Mouse (Mus musculus) midbrain, embryonic 12.5 days (tissue): Measurements from ENCODE around the gene Zfp212. TPM values are rescaled to one million over a fixed set of nuclear protein-coding genes. Genes with fewer than 3 reads are reported as not detected.
A peak's percentile ranks its signal among the peaks of the same experiment; 100 is the strongest.
"Not testable (repeated sequence)": the region's sequence is repeated elsewhere in the genome, so short reads cannot be mapped to it uniquely, and the experiment has no call there.

Experiments used
- ATAC-seq: fragments of 200-750 bp; cut with Nextera tagmentation; 2 replicates; pipeline ENCODE4 v1.8.0; 2017; ENCODE audit warnings: low read depth, moderate TSS enrichment, moderate library complexity; ENCODE audit not compliant: low FRiP score
- H3K27ac ChIP-seq: fragments of 300-500 bp; sonication (generic); replicated peaks from 2 replicates; pipeline ENCODE4 v1.5.1; 2016; ENCODE audit warnings: mild to moderate bottlenecking
- H3K27me3 ChIP-seq: fragments of 300-500 bp; sonication (generic); 2 replicates; pipeline ENCODE4 v1.6.1; 2016; ENCODE audit warnings: mild to moderate bottlenecking
- H3K36me3 ChIP-seq: fragments of 300-500 bp; sonication (generic); 2 replicates; pipeline ENCODE4 v1.6.1; 2016
- H3K4me1 ChIP-seq: fragments of 300-500 bp; sonication (generic); 2 replicates; pipeline ENCODE4 v1.6.1; 2016
- H3K4me2 ChIP-seq: fragments of 300-500 bp; sonication (generic); replicated peaks from 2 replicates; pipeline ENCODE4 v1.6.1; 2016; ENCODE audit warnings: mild to moderate bottlenecking, moderate library complexity
- H3K4me3 ChIP-seq: fragments of 300-500 bp; sonication (generic); 2 replicates; pipeline ENCODE4 v1.5.1; 2016; ENCODE audit warnings: mild to moderate bottlenecking
- H3K9ac ChIP-seq: fragments of 300-500 bp; sonication (generic); replicated peaks from 2 replicates; pipeline ENCODE4 v1.6.1; 2016; ENCODE audit warnings: mild to moderate bottlenecking, moderate library complexity
- H3K9me3 ChIP-seq: fragments of 300-500 bp; sonication (generic); 2 replicates; pipeline ENCODE4 v1.6.1; 2016; ENCODE audit warnings: mild to moderate bottlenecking
- WGBS: fragments of 180-500 bp; shearing (Covaris S2); methylation state at CpG from one replicate; pipeline ENCODE4 v1.1.7; 2016; 5-methylcytosine and 5-hydroxymethylcytosine counted together
- polyA plus RNA-seq: library from polyadenylated mRNA; unstranded; fragments of >200 nt; fragmentation: Nextera tagmentation; extraction: Ambion mirVana; gene quantifications from 2 replicates; pipeline ENCODE4 v1.2.1, GENCODE M21; 2016

Zfp212 gene
- polyA plus RNA-seq, 1 experiment from 2014 or later = 21.2 TPM

- ATAC-seq = no peak
- Histone ChIP-seq H3K9me3 (no peaks in the 10 kb centered on the region), H3K9ac (no peak overlapping the region), H3K4me3 (peak overlapping the region; percentile 45; the same call in 1 of the 2 replicates), H3K27me3 (peaks cover 6% of the 10 kb centered on the region; the same call in 1 of the 2 replicates), H3K4me2 (peak overlapping the region; percentile 70), H3K36me3 (peaks cover 12% of the 10 kb centered on the region; the same call in 1 of the 2 replicates), H3K4me1 (peaks cover 13% of the 10 kb centered on the region), H3K27ac (no peak overlapping the region)
- WGBS = 91% methylated on average over 3 of the region's 3 CpGs
Measured at GRCm38 (mm10) chr6:47943721-47944120, 23.4 kb downstream of the Zfp212 start.

GRCm38 (mm10) chr6:47947388-47947787, 27.1 kb downstream of the Zfp212 start:
- Histone ChIP-seq H3K4me2 (no peak overlapping the region), H3K27me3 (peaks cover 13% of the 10 kb centered on the region), H3K36me3 (peaks cover 12% of the 10 kb centered on the region; the same call in 1 of the 2 replicates), H3K9me3 (no peaks in the 10 kb centered on the region), H3K4me3 (no peak overlapping the region), H3K27ac (no peak overlapping the region), H3K9ac (no peak overlapping the region), H3K4me1 (peaks cover 12% of the 10 kb centered on the region)
- ATAC-seq = no peak
- 97% methylated on average over 4 of the region's 4 CpGs for WGBS

GRCm38 (mm10) chr6:47953191-47953726, 33.0 kb downstream of the Zfp212 start, which contains the start of gene Zfp956:
Gene Zfp956, plus strand, starts transcription at chr6:47953390.
- Histone ChIP-seq H3K4me1 (0 out of 2 replicates have a peak, but pooled peaks cover 9% of the 10 kb centered on the region), H3K9me3 (no peaks in the 10 kb centered on the region), H3K9ac (peak within 1 kb of the TSS; percentile 72), H3K27me3 (peaks cover 8% of the 10 kb centered on the region), H3K4me2 (peak within 1 kb of the TSS; percentile 76), H3K4me3 (peak within 1 kb of the TSS; percentile 62), H3K27ac (peak within 1 kb of the TSS; percentile 27; the same call in 1 of the 2 replicates), H3K36me3 (peaks cover 3% of the 10 kb centered on the region; the same call in 1 of the 2 replicates)
- WGBS = under 1% methylated on average over 31 of the region's 31 CpGs
- peak; percentile 100 for ATAC-seq

- ATAC-seq = no peak
- Histone ChIP-seq H3K4me2 (peak overlapping the region; percentile 76), H3K36me3 (peaks cover 3% of the 10 kb centered on the region; the same call in 1 of the 2 replicates), H3K27ac (no peak overlapping the region), H3K4me3 (0 out of 2 replicates have a peak overlapping the region, but pooled peaks have one; percentile 62), H3K4me1 (0 out of 2 replicates have a peak, but pooled peaks cover 9% of the 10 kb centered on the region), H3K9me3 (no peaks in the 10 kb centered on the region), H3K27me3 (peaks cover 8% of the 10 kb centered on the region), H3K9ac (no peak overlapping the region)
- 93% methylated on average over 3 of the region's 3 CpGs for WGBS
Measured at GRCm38 (mm10) chr6:47954425-47954824, 34.1 kb downstream of the Zfp212 start.

GRCm38 (mm10) chr6:47957816-47958215, 37.5 kb downstream of the Zfp212 start:
- H3K9me3 ChIP-seq = no peaks in the 10 kb centered on the region
- no peak for ATAC-seq
- H3K36me3 ChIP-seq = peaks cover 13% of the 10 kb centered on the region; the same call in 1 of the 2 replicates
- H3K4me1 ChIP-seq = 0 out of 2 replicates have a peak, but pooled peaks cover 9% of the 10 kb centered on the region
- no peak overlapping the region for H3K27ac ChIP-seq
- no peak overlapping the region for H3K4me3 ChIP-seq
- no peaks in the 10 kb centered on the region for H3K27me3 ChIP-seq
- H3K4me2 ChIP-seq = no peak overlapping the region
- no peak overlapping the region for H3K9ac ChIP-seq

GRCm38 (mm10) chr6:47960685-47961421, 40.6 kb downstream of the Zfp212 start:
- no peak overlapping the region for H3K4me2 ChIP-seq
- WGBS = 89% methylated on average over 6 of the region's 6 CpGs
- peaks cover 37% of the 10 kb centered on the region for H3K36me3 ChIP-seq

GRCm38 (mm10) chr6:47963051-47963450, 42.8 kb downstream of the Zfp212 start:
- no peak overlapping the region for H3K4me3 ChIP-seq
- H3K9me3 ChIP-seq = no peaks in the 10 kb centered on the region
- 94% methylated on average over 7 of the region's 7 CpGs for WGBS
- no peak for ATAC-seq
- no peaks in the 10 kb centered on the region for H3K4me1 ChIP-seq
- H3K4me2 ChIP-seq = no peak overlapping the region
- H3K27me3 ChIP-seq = no peaks in the 10 kb centered on the region
- no peak overlapping the region for H3K9ac ChIP-seq
- H3K36me3 ChIP-seq = peaks cover 33% of the 10 kb centered on the region
- no peak overlapping the region for H3K27ac ChIP-seq

More at GRCm38 (mm10) chr6:47960685-47961421, 40.6 kb downstream of the Zfp212 start:
- no peaks in the 10 kb centered on the region for H3K27me3 ChIP-seq
- no peaks in the 10 kb centered on the region for H3K9me3 ChIP-seq
- no peak for ATAC-seq
- H3K27ac ChIP-seq = no peak overlapping the region
- no peak overlapping the region for H3K4me3 ChIP-seq
- no peak overlapping the region for H3K9ac ChIP-seq
- no peaks in the 10 kb centered on the region for H3K4me1 ChIP-seq

GRCm38 (mm10) chr6:47968166-47968565, 47.9 kb downstream of the Zfp212 start:
- H3K27me3 ChIP-seq, H3K4me2 ChIP-seq, H3K4me3 ChIP-seq, H3K27ac ChIP-seq, H3K9me3 ChIP-seq, H3K4me1 ChIP-seq, H3K9ac ChIP-seq, ATAC-seq: not testable (repeated sequence)
- peaks cover 21% of the 10 kb centered on the region for H3K36me3 ChIP-seq
- 88% methylated on average over 1 of the region's 1 CpGs for WGBS

GRCm38 (mm10) chr6:47974599-47974998, 54.3 kb downstream of the Zfp212 start:
- no peak overlapping the region for H3K4me3 ChIP-seq

GRCm38 (mm10) chr6:47978897-47979368, 58.7 kb downstream of the Zfp212 start:
- peak; percentile 49; the same call in 1 of the 2 replicates for ATAC-seq
- H3K36me3 ChIP-seq = no peaks in the 10 kb centered on the region
- no peak overlapping the region for H3K27ac ChIP-seq
- no peak overlapping the region for H3K9ac ChIP-seq
- H3K4me3 ChIP-seq = no peak overlapping the region
- no peak overlapping the region for H3K4me2 ChIP-seq
- no peaks in the 10 kb centered on the region for H3K27me3 ChIP-seq
- 18% methylated on average over 6 of the region's 6 CpGs for WGBS
- H3K9me3 ChIP-seq = no peaks in the 10 kb centered on the region
- no peaks in the 10 kb centered on the region for H3K4me1 ChIP-seq

More at GRCm38 (mm10) chr6:47974599-47974998, 54.3 kb downstream of the Zfp212 start:
- no peak overlapping the region for H3K9ac ChIP-seq
- H3K9me3 ChIP-seq = no peaks in the 10 kb centered on the region
- no peaks in the 10 kb centered on the region for H3K36me3 ChIP-seq
- WGBS = 83% methylated on average over 1 of the region's 1 CpGs
- H3K4me2 ChIP-seq = no peak overlapping the region
- no peak overlapping the region for H3K27ac ChIP-seq
- ATAC-seq = no peak
- H3K27me3 ChIP-seq = no peaks in the 10 kb centered on the region
- H3K4me1 ChIP-seq = no peaks in the 10 kb centered on the region
